Mouse (Mus musculus): ENCODE measurements around the gene Adamts9.

Gene Adamts9

DNA sequence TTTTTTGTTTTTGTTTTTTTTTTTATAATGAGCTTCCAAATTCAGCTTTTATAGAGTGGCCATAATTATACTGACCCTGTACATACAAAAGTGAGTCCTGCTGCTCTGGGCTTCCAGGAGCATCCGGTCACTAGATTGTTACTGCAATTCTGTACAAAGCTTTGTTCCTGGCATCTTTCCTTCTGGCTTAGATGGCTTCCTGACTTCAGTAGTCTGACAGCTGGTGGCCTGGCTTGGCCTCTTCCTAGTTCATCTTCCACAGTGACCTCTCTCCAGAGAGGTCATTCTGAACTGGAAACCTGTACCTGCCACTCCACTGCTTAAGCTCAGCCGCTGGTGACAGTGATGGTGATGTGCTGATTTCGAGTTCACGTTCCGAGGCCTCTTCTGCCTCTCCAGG is 217.2 kb downstream of the Adamts9 start:
- no peak for DNase-seq (ENCODE audit: low spot score)

DNA sequence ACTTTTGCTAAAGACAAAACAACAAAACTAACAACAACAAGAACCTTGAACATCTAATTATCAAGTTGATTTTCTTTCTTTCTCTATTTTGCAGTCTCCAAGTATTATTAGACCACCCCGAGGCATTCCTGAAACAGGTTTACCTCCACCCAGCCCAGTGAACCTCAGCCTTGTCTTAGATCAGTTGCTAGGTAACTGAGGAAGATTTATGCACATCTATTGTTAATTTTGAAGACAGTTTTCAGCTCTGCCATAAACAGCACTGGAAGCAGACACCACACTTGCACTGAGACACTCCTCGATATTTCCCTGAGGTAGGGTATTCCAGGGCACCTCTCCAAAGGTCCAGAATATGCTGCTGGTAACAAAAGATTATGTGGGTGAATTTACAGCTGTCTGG is 218.9 kb downstream of the Adamts9 start:
- no peak for DNase-seq (ENCODE audit: low spot score)

Measured in MN1 (cell line).